Mouse (Mus musculus) B cell, adult 2 months (primary cell): ENCODE data around the gene 1700069L16Rik.

Experiments used
- DNase-seq, 2 experiments: peaks; one replicate each; pipeline ENCODE4 v3.0.0; 2022

1700069L16Rik gene

GRCm38 (mm10) chr5:113683246-113683645 is 41.3 kb downstream of the 1700069L16Rik start:
- no peak for DNase-seq

- DNase-seq = no peak
Measured at GRCm38 (mm10) chr5:113682472-113682871, 42.1 kb downstream of the 1700069L16Rik start.

GRCm38 (mm10) chr5:113681219-113681618 is 43.4 kb downstream of the 1700069L16Rik start:
- DNase-seq = no peak

GRCm38 (mm10) chr5:113679509-113679908 is 45.1 kb downstream of the 1700069L16Rik start:
- no peak for DNase-seq

- DNase-seq = no peak
Measured at GRCm38 (mm10) chr5:113678743-113679452, 45.7 kb downstream of the 1700069L16Rik start.

GRCm38 (mm10) chr5:113677541-113677940 is 47.0 kb downstream of the 1700069L16Rik start:
- no peak for DNase-seq

GRCm38 (mm10) chr5:113674851-113675250 is 49.7 kb downstream of the 1700069L16Rik start:
- no peak for DNase-seq

- DNase-seq = no peak
Measured at GRCm38 (mm10) chr5:113672456-113672855, 52.1 kb downstream of the 1700069L16Rik start.

GRCm38 (mm10) chr5:113670597-113670996 is 54.0 kb downstream of the 1700069L16Rik start:
- no peak for DNase-seq

- no peak for DNase-seq
Measured at GRCm38 (mm10) chr5:113670110-113670509, 54.5 kb downstream of the 1700069L16Rik start.

- DNase-seq = no peak
Measured at GRCm38 (mm10) chr5:113664629-113665195, 59.9 kb downstream of the 1700069L16Rik start.

- DNase-seq = no peak
Measured at GRCm38 (mm10) chr5:113664127-113664526, 60.4 kb downstream of the 1700069L16Rik start.

- no peak for DNase-seq
Measured at GRCm38 (mm10) chr5:113660872-113661271, 63.7 kb downstream of the 1700069L16Rik start.

GRCm38 (mm10) chr5:113654821-113655220 is 69.8 kb downstream of the 1700069L16Rik start:
- DNase-seq = no peak

- DNase-seq = no peak
Measured at GRCm38 (mm10) chr5:113654206-113654605, 70.4 kb downstream of the 1700069L16Rik start.

- no peak for DNase-seq
Measured at GRCm38 (mm10) chr5:113652215-113652614, 72.4 kb downstream of the 1700069L16Rik start.

GRCm38 (mm10) chr5:113650035-113650865 is 74.3 kb downstream of the 1700069L16Rik start, which contains the start of gene Cmklr1:
Gene Cmklr1 (minus strand): TSS chr5:113650426.
- no peak for DNase-seq

GRCm38 (mm10) chr5:113648647-113649211 is 75.8 kb downstream of the 1700069L16Rik start:
- no peak for DNase-seq

- no peak for DNase-seq
Measured at GRCm38 (mm10) chr5:113647141-113647540, 77.4 kb downstream of the 1700069L16Rik start.

GRCm38 (mm10) chr5:113644520-113644919 is 80.1 kb downstream of the 1700069L16Rik start:
- DNase-seq = no peak

GRCm38 (mm10) chr5:113643107-113643848 is 81.3 kb downstream of the 1700069L16Rik start:
- no peak for DNase-seq
